Mouse (Mus musculus): Measurements from ENCODE around the gene Taf5l. TPM values are rescaled to one million over a fixed set of nuclear protein-coding genes. Genes with fewer than 3 reads are reported as not detected.
A peak's percentile ranks its signal among the peaks of the same experiment; 100 is the strongest.

Taf5l gene
- polyA plus RNA-seq (2014; fragmentation: Nextera tagmentation; extraction: Ambion mirVana): 43.2 and 45.6 TPM in 2 replicates

DNA sequence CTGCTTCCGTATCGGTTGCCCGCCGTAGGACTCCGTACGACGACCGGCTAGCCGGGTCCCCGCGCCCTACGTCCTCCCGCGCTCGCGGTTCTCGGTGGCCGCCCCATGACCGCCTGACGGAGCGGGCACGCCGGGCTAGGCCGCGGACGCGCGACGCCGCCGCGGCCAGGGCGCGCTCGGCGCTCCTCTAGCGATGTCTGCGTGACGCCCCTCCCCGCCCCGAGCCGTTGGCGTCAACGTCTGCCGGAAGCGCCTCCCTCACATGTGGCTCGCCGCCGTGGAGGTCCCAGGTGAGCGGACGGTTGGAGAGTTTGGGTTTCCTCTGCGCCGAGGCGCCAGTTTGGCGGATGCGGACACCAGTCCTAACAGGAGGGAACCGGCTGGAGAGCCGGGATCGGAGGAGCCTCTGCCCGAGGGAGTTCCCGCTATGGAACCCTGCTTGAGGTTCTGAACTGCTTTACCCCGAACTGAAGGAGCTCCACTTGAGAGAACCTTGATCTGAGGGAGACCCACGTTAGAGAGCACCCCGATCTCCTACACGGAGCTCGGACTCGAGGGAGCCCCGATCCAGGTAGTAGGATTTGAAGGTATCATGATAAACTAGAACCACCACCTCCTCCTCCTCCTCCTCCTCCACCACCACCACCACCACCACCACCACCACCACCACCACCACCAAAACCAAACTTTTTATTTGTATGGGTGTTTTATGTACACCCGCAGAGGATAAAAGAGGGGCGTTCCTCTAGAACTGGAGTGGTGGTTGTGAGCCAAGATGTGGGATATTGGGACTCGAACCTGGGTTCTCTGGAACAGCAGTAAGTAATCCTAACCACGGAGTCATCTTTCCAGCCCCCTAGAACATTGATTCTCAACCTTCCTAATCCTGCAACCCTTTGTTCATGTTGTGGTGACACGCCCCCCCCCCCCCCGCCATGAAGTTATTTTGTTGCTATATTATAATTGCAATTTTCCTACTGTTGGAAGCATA, at the start of gene Taf5l, which contains the start of gene Urb2:
Gene Taf5l (minus strand): TSS at position 161 of the 991 bp plus-strand sequence.
Gene Urb2 (plus strand): TSS at position 272 of the 991 bp plus-strand sequence.
- DNase-seq (ENCODE audit: low spot score) (peak; percentile 94), ATAC-seq (ENCODE audit: insufficient read depth, low FRiP score, low TSS enrichment) (peak; percentile 90)
- Histone ChIP-seq H3K4me2 (ENCODE audit: low read depth) (peak within 1 kb of the TSS; percentile 74), H3K36me3 (ENCODE audit: control insufficient read depth, insufficient read depth, low read length) (no peaks in the 10 kb centered on the region), H3K4me1 (ENCODE audit: control insufficient read depth, insufficient read depth, low read length) (peaks cover 14% of the 10 kb centered on the region), H3K27ac (ENCODE audit: low read depth, low read length) (peak within 1 kb of the TSS; percentile 84), H3K27me3 (ENCODE audit: control insufficient read depth, insufficient read depth, low read length) (no peaks in the 10 kb centered on the region), H3K4me3 (ENCODE audit: low read depth, low read length) (peak within 1 kb of the TSS; percentile 81), H3K9me3 (ENCODE audit: control insufficient read depth, low read length) (no peaks in the 10 kb centered on the region), H3K9ac (ENCODE audit: low read length) (peak within 1 kb of the TSS; percentile 80)
- under 1% methylated on average over 71 of the region's 74 CpGs for WGBS

DNA sequence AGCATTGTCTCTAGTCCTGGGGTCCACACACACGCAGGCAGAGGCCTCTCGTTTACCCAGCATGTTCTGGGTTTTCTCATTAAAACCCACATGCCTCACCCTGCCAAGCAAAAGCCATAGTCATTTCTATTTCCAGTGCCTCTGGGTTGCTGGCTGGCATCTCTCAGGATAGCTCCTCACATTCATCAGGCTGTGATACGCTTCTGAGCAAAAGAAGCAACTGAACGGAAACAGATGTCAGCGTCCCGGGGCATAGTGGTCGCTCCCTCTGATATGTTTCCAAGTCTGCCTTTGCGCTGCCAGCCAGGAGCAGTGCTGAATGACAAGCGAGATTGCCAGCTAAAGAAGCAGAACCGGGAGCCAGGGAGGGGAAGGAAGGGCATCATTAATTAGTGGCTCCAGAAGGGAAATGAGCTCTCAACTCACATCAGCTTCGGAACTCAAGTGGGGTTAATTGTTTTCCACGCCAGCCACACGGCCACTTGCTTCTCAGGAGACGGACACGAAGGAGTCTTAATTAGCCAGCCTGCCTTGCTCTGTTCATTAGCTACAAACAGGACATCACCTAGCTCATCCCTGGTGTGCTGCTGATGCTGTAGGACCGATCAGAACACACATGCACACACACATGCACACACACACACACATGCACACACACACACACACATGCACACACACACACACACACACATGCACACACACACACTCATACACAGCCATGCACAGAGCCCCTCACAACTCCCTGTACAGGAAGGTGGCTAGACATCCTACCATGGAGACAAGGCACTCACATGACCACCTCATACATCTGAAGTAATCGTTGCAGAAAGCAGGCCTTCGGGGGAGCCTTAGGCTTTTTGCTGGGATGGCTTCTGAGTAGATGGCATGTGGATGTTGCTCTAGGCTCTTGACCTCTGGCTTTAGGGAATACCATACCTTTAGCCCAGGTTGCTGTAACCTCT, 49.4 kb upstream of the Taf5l start:
- no peak overlapping the region for H3K27ac ChIP-seq (ENCODE audit: low read depth, low read length)
- 0 out of 2 replicates have a peak, but pooled peaks cover 3% of the 10 kb centered on the region for H3K4me1 ChIP-seq (ENCODE audit: control insufficient read depth, insufficient read depth, low read length)
- no peaks in the 10 kb centered on the region for H3K36me3 ChIP-seq (ENCODE audit: control insufficient read depth, insufficient read depth, low read length)
- H3K4me2 ChIP-seq (ENCODE audit: low read depth): no peak overlapping the region
- no peak overlapping the region for H3K9ac ChIP-seq (ENCODE audit: low read length)
- ATAC-seq (ENCODE audit: insufficient read depth, low FRiP score, low TSS enrichment): no peak
- peak; percentile 53 for DNase-seq (ENCODE audit: low spot score)
- no peaks in the 10 kb centered on the region for H3K9me3 ChIP-seq (ENCODE audit: control insufficient read depth, low read length)
- no peak overlapping the region for H3K4me3 ChIP-seq (ENCODE audit: low read depth, low read length)
- no peaks in the 10 kb centered on the region for H3K27me3 ChIP-seq (ENCODE audit: control insufficient read depth, insufficient read depth, low read length)
- WGBS: 53% methylated on average over 18 of the region's 18 CpGs

DNA sequence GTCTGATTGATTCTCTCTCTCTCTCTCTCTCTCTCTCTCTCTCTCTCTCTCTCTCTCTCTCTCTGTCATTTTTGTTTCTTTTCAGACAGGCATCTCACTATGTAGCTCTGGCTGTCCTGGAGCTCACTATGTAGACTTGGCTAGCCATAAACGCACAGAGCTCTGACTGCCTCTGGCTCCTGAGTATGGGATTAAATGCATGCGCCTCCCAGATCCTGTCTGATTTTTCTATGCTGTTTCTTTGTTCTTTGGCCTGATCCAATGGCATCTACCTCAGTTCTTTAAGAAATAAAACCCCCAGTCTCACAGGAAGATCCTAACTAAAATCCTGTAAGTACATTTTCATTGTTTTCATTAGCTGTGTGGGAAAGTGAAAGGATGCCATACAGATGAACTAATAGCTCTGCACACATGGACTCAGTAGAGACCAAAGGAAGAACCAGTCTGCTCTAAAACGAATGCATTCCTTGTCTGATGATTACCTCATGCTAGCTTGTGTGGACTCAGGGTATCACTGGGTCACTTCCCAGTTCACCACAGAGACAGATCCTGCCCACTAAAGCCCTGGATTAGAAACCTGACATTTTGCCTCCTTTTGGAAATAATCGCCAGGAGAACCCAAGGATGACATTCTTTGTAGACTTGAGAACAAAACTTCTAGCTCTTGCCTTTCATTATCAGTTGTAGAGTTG, 46.0 kb upstream of the Taf5l start:
- WGBS: 78% methylated on average over 4 of the region's 4 CpGs

DNA sequence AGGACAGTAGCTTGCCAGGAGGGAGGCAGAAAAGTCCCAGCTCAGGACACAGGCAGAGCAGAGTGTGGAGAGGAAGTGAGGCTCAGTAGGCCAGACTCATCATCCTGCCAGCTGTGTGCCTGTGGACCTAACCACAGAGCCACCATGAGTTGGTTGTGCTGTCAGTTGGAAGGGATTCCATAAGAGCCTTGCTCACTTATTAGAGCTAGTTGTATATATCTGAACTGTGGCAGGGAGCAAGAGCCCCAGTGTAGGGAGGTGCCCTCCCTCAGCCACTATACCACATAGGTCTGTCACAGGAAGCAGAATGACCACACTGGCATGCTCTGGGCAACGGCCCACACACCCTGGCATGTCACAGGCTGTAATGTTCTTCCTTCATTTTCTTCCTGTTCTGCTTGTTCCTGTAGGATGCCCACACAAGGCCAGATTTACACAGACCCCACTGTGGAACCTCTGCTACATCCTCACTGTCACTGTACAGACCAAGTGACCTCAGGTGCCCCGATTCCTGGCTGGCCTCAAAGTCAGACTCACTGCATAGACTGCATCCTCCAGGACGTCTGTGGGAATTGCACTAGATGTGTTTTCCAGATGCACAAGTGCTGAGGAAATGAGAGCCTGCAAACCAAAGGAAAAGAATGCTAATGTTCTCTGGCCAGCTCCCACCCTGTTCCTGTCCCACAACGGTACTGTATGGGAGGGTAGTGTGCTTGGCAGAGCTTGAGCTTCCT, 45.3 kb upstream of the Taf5l start:
- H3K27me3 ChIP-seq (ENCODE audit: control insufficient read depth, insufficient read depth, low read length): no peaks in the 10 kb centered on the region
- DNase-seq (ENCODE audit: low spot score) (no peak), ATAC-seq (ENCODE audit: insufficient read depth, low FRiP score, low TSS enrichment) (no peak)
- 0 out of 2 replicates have a peak, but pooled peaks cover 3% of the 10 kb centered on the region for H3K4me1 ChIP-seq (ENCODE audit: control insufficient read depth, insufficient read depth, low read length)
- H3K4me2 ChIP-seq (ENCODE audit: low read depth): no peak overlapping the region
- no peak overlapping the region for H3K27ac ChIP-seq (ENCODE audit: low read depth, low read length)
- WGBS: 70% methylated on average over 4 of the region's 4 CpGs
- no peaks in the 10 kb centered on the region for H3K36me3 ChIP-seq (ENCODE audit: control insufficient read depth, insufficient read depth, low read length)
- no peak overlapping the region for H3K9ac ChIP-seq (ENCODE audit: low read length)
- no peak overlapping the region for H3K4me3 ChIP-seq (ENCODE audit: low read depth, low read length)
- no peaks in the 10 kb centered on the region for H3K9me3 ChIP-seq (ENCODE audit: control insufficient read depth, low read length)

More for the DNA sequence above, 46.0 kb upstream of the Taf5l start:
- Histone ChIP-seq H3K4me1 (ENCODE audit: control insufficient read depth, insufficient read depth, low read length) (0 out of 2 replicates have a peak, but pooled peaks cover 3% of the 10 kb centered on the region), H3K9me3 (ENCODE audit: control insufficient read depth, low read length) (no peaks in the 10 kb centered on the region), H3K9ac (ENCODE audit: low read length) (no peak overlapping the region), H3K27me3 (ENCODE audit: control insufficient read depth, insufficient read depth, low read length) (no peaks in the 10 kb centered on the region), H3K27ac (ENCODE audit: low read depth, low read length) (no peak overlapping the region), H3K36me3 (ENCODE audit: control insufficient read depth, insufficient read depth, low read length) (no peaks in the 10 kb centered on the region), H3K4me3 (ENCODE audit: low read depth, low read length) (no peak overlapping the region), H3K4me2 (ENCODE audit: low read depth) (no peak overlapping the region)
- ATAC-seq (ENCODE audit: insufficient read depth, low FRiP score, low TSS enrichment): no peak
- DNase-seq (ENCODE audit: low spot score): no peak

DNA sequence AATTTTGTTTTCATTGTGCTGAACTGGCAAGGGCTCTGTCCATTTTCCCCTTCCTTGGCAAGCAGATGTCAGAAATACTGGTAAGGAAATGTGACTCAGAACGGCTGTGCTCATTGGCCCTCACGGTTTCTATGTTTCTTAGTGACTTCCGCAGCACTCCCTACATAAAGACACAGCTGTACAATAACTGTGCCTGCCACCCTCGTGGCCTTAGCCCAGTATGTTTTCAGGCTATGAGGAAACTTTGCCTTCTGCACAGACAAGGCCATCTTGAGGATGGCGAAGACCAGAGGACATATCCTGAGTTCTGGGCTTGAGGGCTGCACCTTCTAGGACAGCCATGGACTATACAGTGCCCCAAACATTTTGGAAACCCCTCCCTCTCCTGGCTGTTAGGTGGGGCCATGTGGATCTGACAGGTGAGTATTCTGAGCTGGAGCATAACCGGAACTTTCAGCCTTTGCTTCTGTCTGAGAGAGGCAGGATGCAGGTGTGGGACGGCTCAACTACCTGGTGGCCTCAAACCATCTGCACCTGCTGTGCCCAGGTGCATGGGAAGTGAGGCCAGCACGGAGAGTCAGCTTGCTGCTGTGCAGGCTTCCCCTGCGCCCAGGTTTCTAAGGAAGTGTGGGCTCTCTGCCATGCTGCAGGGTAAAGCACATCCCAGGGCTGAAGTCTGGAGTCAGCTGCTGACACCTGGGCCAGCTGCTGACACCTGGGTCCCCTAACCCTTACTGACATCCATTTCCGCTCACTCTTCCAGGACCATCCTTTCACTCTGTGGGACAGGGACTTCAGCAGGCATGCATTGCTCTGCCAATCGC, 35.8 kb upstream of the Taf5l start:
- H3K36me3 ChIP-seq (ENCODE audit: control insufficient read depth, insufficient read depth, low read length): no peaks in the 10 kb centered on the region
- H3K27me3 ChIP-seq (ENCODE audit: control insufficient read depth, insufficient read depth, low read length): no peaks in the 10 kb centered on the region
- 86% methylated on average over 11 of the region's 11 CpGs for WGBS

DNA sequence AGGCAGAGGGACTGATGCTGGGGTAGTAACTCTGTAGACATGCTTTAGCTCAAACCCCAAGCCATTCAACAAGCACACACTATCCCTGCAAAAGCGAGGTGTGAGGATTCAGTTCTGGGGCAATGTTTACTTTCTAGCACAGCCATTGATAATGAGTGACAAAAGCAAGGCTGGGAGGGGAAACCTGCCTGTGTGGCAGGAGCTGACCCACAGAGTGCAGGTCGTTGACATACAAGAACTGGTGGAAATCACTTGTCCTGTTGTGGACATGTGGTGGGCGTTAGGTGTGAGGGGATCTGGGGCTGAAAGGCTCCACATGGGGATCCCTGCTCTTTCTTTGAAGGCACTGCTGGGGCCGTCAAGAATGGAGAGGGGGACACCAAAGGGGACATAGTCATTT, 31.4 kb upstream of the Taf5l start:
- no peak overlapping the region for H3K9ac ChIP-seq (ENCODE audit: low read length)
- 0 out of 2 replicates have a peak, but pooled peaks cover 3% of the 10 kb centered on the region for H3K36me3 ChIP-seq (ENCODE audit: control insufficient read depth, insufficient read depth, low read length)
- H3K4me1 ChIP-seq (ENCODE audit: control insufficient read depth, insufficient read depth, low read length): no peaks in the 10 kb centered on the region
- DNase-seq (ENCODE audit: low spot score) (no peak), ATAC-seq (ENCODE audit: insufficient read depth, low FRiP score, low TSS enrichment) (no peak)
- no peak overlapping the region for H3K4me3 ChIP-seq (ENCODE audit: low read depth, low read length)
- no peaks in the 10 kb centered on the region for H3K27me3 ChIP-seq (ENCODE audit: control insufficient read depth, insufficient read depth, low read length)
- H3K4me2 ChIP-seq (ENCODE audit: low read depth): no peak overlapping the region
- no peak overlapping the region for H3K27ac ChIP-seq (ENCODE audit: low read depth, low read length)
- no peaks in the 10 kb centered on the region for H3K9me3 ChIP-seq (ENCODE audit: control insufficient read depth, low read length)
- WGBS: 64% methylated on average over 4 of the region's 4 CpGs

More for the DNA sequence above, 35.8 kb upstream of the Taf5l start:
- H3K27ac ChIP-seq (ENCODE audit: low read depth, low read length): no peak overlapping the region
- no peak overlapping the region for H3K9ac ChIP-seq (ENCODE audit: low read length)
- DNase-seq (ENCODE audit: low spot score) (no peak), ATAC-seq (ENCODE audit: insufficient read depth, low FRiP score, low TSS enrichment) (no peak)
- H3K4me3 ChIP-seq (ENCODE audit: low read depth, low read length): no peak overlapping the region
- H3K4me1 ChIP-seq (ENCODE audit: control insufficient read depth, insufficient read depth, low read length): no peaks in the 10 kb centered on the region
- no peak overlapping the region for H3K4me2 ChIP-seq (ENCODE audit: low read depth)
- H3K9me3 ChIP-seq (ENCODE audit: control insufficient read depth, low read length): no peaks in the 10 kb centered on the region

DNA sequence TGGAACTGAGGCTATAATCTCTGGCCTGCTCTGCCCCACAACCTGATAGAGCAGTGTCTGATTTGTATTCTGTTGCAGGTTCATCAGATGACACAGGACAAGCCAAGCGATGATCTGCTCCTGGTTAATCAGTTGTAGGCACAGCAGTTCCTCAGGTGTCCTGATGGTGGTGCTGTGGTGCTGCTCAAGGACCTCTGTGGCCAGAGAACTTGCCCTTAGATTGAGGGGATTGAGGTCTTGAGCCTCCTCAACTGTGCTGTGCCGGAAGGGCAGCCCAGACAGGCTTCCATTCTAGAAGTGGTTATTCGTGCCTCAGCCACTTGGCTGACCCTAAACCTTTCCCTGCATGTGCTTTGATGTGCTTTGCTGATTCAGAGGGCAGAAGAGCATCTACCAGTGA, 30.9 kb upstream of the Taf5l start:
- no peak for ATAC-seq (ENCODE audit: insufficient read depth, low FRiP score, low TSS enrichment)
- peak; percentile 72 for DNase-seq (ENCODE audit: low spot score)
- H3K4me1 ChIP-seq (ENCODE audit: control insufficient read depth, insufficient read depth, low read length): no peaks in the 10 kb centered on the region
- H3K36me3 ChIP-seq (ENCODE audit: control insufficient read depth, insufficient read depth, low read length): peaks cover 3% of the 10 kb centered on the region; the same call in 1 of the 2 replicates
- no peak overlapping the region for H3K4me3 ChIP-seq (ENCODE audit: low read depth, low read length)
- no peak overlapping the region for H3K27ac ChIP-seq (ENCODE audit: low read depth, low read length)
- H3K9me3 ChIP-seq (ENCODE audit: control insufficient read depth, low read length): no peaks in the 10 kb centered on the region
- no peak overlapping the region for H3K4me2 ChIP-seq (ENCODE audit: low read depth)
- H3K27me3 ChIP-seq (ENCODE audit: control insufficient read depth, insufficient read depth, low read length): no peaks in the 10 kb centered on the region
- 18% methylated on average over 3 of the region's 3 CpGs for WGBS
- H3K9ac ChIP-seq (ENCODE audit: low read length): no peak overlapping the region

Measured in neural tube, embryonic 11.5 days (tissue).